Mouse (Mus musculus) CH12.LX (cell line): ENCODE measurements around the gene Olfr612. TPM values are rescaled to one million over a fixed set of nuclear protein-coding genes. Genes with fewer than 3 reads are reported as not detected.
"Not testable (repeated sequence)": the region's sequence is repeated elsewhere in the genome, so short reads cannot be mapped to it uniquely, and the experiment has no call there.

Experiments used
- DNase-seq: peaks from one replicate; pipeline ENCODE4 v3.0.0-alpha.2; 2013; ENCODE audit errors: extremely low read depth
- H3K27ac ChIP-seq: 2 replicates; pipeline ENCODE4 v1.5.1; 2012; ENCODE audit warnings: low read depth, mild to moderate bottlenecking, control low read depth, moderate library complexity; ENCODE audit not compliant: insufficient read depth
- H3K27me3 ChIP-seq: replicated peaks from 2 replicates; pipeline ENCODE3; 2012; ENCODE audit warnings: inconsistent platforms
- H3K36me3 ChIP-seq, 2 experiments: replicated peaks in 1 of 2; 2 replicates each; pipeline versions ENCODE3 to v1.6.1; 2012; ENCODE audit warnings: inconsistent platforms in 1 of 2, low read length in 1 of 2, mild to moderate bottlenecking in 1 of 2, mixed read lengths in 1 of 2, moderate library complexity in 1 of 2; ENCODE audit not compliant: control insufficient read depth in 1 of 2, insufficient read depth in 1 of 2
- H3K4me1 ChIP-seq, 2 experiments: 2 replicates each; pipeline ENCODE4 v1.6.1; 2012; ENCODE audit warnings: inconsistent platforms in 1 of 2, moderate library complexity in 1 of 2; ENCODE audit not compliant: insufficient read depth in 2 of 2, control insufficient read depth in 1 of 2
- H3K4me2 ChIP-seq: 2 replicates; pipeline ENCODE4 v1.6.1; 2012; ENCODE audit warnings: low read depth, mild to moderate bottlenecking, control low read depth; ENCODE audit not compliant: poor library complexity, insufficient read depth, severe bottlenecking
- H3K4me3 ChIP-seq, 3 experiments: fragments of 150-350 bp in 1 of 3; sonication (generic) in 1 of 3; replicated peaks in 1 of 3; 2 replicates each; pipeline versions ENCODE3 to v1.5.1; 2011 to 2012; ENCODE audit warnings: low read depth in 2 of 3, low read length in 2 of 3, mild to moderate bottlenecking in 2 of 3, moderate library complexity in 2 of 3, control low read depth in 1 of 3, improper control_type of control experiment in 1 of 3, inconsistent platforms in 1 of 3, mixed read lengths in 1 of 3; ENCODE audit not compliant: poor library complexity in 1 of 3
- H3K79me2 ChIP-seq: replicated peaks from 2 replicates; pipeline ENCODE4 v1.6.1; 2012; ENCODE audit warnings: mild to moderate bottlenecking, moderate library complexity; ENCODE audit not compliant: control insufficient read depth, poor library complexity, insufficient read depth, severe bottlenecking; ENCODE audit errors: extremely low read depth
- H3K9ac ChIP-seq: 2 replicates; pipeline ENCODE4 v1.6.1; 2012; ENCODE audit warnings: low read depth, mild to moderate bottlenecking, control low read depth, moderate library complexity; ENCODE audit not compliant: insufficient read depth
- H3K9me3 ChIP-seq: replicated peaks from 2 replicates; pipeline ENCODE3; 2012; ENCODE audit warnings: low read length, inconsistent platforms, mixed read lengths
- BHLHE40 ChIP-seq: IDR thresholded peaks from 2 replicates; pipeline ENCODE4 v1.6.1; 2011; ENCODE audit warnings: mild to moderate bottlenecking, low read depth, low read length, improper control_type of control experiment
- CTCF ChIP-seq, 2 experiments: IDR thresholded peaks in 1 of 2; conservative IDR thresholded peaks in 1 of 2; 2 replicates each; pipeline ENCODE4 v1.5.1; 2011 to 2012; ENCODE audit warnings: low read depth in 2 of 2, low read length in 2 of 2, improper control_type of control experiment in 1 of 2, inconsistent platforms in 1 of 2, mild to moderate bottlenecking in 1 of 2, moderate library complexity in 1 of 2
- E2F4 ChIP-seq: IDR thresholded peaks from 2 replicates; pipeline ENCODE4 v1.6.1; 2011; ENCODE audit warnings: low read depth, low read length, improper control_type of control experiment; ENCODE audit not compliant: insufficient replicate concordance
- ETS1 ChIP-seq: conservative IDR thresholded peaks from 2 replicates; pipeline ENCODE4 v1.6.1; 2012; ENCODE audit warnings: low read depth, mild to moderate bottlenecking, inconsistent platforms, low read length, improper control_type of control experiment, moderate library complexity
- MAFK ChIP-seq: IDR thresholded peaks from 2 replicates; pipeline ENCODE4 v1.6.1; 2011; ENCODE audit warnings: low read length, improper control_type of control experiment; ENCODE audit not compliant: insufficient replicate concordance
- MAX ChIP-seq: IDR thresholded peaks from 2 replicates; pipeline ENCODE4 v1.6.1; 2011; ENCODE audit warnings: low read length, improper control_type of control experiment
- MEF2A ChIP-seq: IDR thresholded peaks from 2 replicates; pipeline ENCODE4 v1.6.1; 2014; ENCODE audit warnings: low read depth, mild to moderate bottlenecking, inconsistent platforms, low read length, improper control_type of control experiment, borderline replicate concordance
- POLR2A ChIP-seq: IDR thresholded peaks from 2 replicates; pipeline ENCODE4 v1.6.1; 2011; ENCODE audit warnings: low read depth, mild to moderate bottlenecking, improper control_type of control experiment, low read length
- TBP ChIP-seq: conservative IDR thresholded peaks from 2 replicates; pipeline ENCODE4 v1.6.1; 2011; ENCODE audit warnings: low read depth, low read length, improper control_type of control experiment
- dilution Hi-C: fragments of 300-500 bp; cut with MboI; formaldehyde crosslinking; loops from 2 replicates; pipeline ENCODE4 v1.14.3; 2020; ENCODE audit warnings: low sequenced_read_pairs; ENCODE audit not compliant: extremely low pct_unique_long_range_greater_than_20kb, extremely low pct_ligation_motif_present
- in situ Hi-C: fragments of 300-500 bp; cut with MboI; formaldehyde crosslinking; loops from 3 replicates; pipeline ENCODE4 v1.14.3; 2019; ENCODE audit warnings: low sequenced_read_pairs, low pct_ligation_motif_present, low pct_unique_long_range_greater_than_20kb, mixed read lengths
- polyA plus RNA-seq: library from polyadenylated mRNA; unstranded; fragments of >175 nt; gene quantifications from 2 replicates; pipeline ENCODE4 v1.2.1, GENCODE M21; 2012; ENCODE audit warnings: low read depth; ENCODE audit not compliant: insufficient read length
- total RNA-seq, 2 experiments: library from RNA; depleted of rRNA; stranded (reverse); fragments of 300-350 nt in 1 of 2; fragments of >200 nt in 1 of 2; gene quantifications; 2 replicates each; pipeline ENCODE4 v1.2.3; 2012 to 2014

Gene Olfr612
- not detected in 2 replicates for total RNA-seq (2012; rRNA removed)
- total RNA-seq (2014; rRNA removed), result not detected in 2 replicates
- polyA plus RNA-seq, result not detected in 2 replicates

GRCm38 (mm10) chr7:103542617-103543016, at the start of gene Olfr612:
Gene Olfr612 (minus strand): TSS chr7:103542717.
- H3K9me3 ChIP-seq, H3K27ac ChIP-seq, H3K27me3 ChIP-seq, in situ Hi-C loops, H3K36me3 ChIP-seq, H3K79me2 ChIP-seq, DNase-seq, H3K4me3 ChIP-seq, dilution Hi-C loops, H3K4me1 ChIP-seq, H3K9ac ChIP-seq, H3K4me2 ChIP-seq: not testable (repeated sequence)

- no peaks in the 10 kb centered on the region for H3K36me3 ChIP-seq
- no peak within 1 kb of the TSS for H3K4me3 ChIP-seq
- no peak within 1 kb of the TSS for H3K27ac ChIP-seq
- H3K79me2 ChIP-seq, result no peaks in the 10 kb centered on the region
- no peak within 1 kb of the TSS for H3K9ac ChIP-seq
- DNase-seq, result no peak
- no peak within 1 kb of the TSS for H3K4me2 ChIP-seq
- H3K4me1 ChIP-seq, result no peaks in the 10 kb centered on the region
- in situ Hi-C loops (no loop called here), dilution Hi-C loops (no loop called here)
- H3K27me3 ChIP-seq, result no peaks in the 10 kb centered on the region
- H3K9me3 ChIP-seq, result no peaks in the 10 kb centered on the region
- TF ChIP-seq POLR2A (no peak), TBP (no peak), MAFK (no peak), E2F4 (no peak), MAX (no peak)
Observed at GRCm38 (mm10) chr7:103589803-103590202, 47.3 kb upstream of the Olfr612 start, which contains the start of gene Olfr618. Gene Olfr618 (plus strand): TSS chr7:103590103.

- H3K79me2 ChIP-seq, result no peaks in the 10 kb centered on the region
- in situ Hi-C loops (no loop called here), dilution Hi-C loops (no loop called here)
- no peaks in the 10 kb centered on the region for H3K36me3 ChIP-seq
- no peak within 1 kb of the TSS for H3K4me2 ChIP-seq
- H3K27me3 ChIP-seq, result no peaks in the 10 kb centered on the region
- H3K27ac ChIP-seq, result no peak within 1 kb of the TSS
- no peak for DNase-seq
- no peak within 1 kb of the TSS for H3K9ac ChIP-seq
- no peaks in the 10 kb centered on the region for H3K4me1 ChIP-seq
- TF ChIP-seq TBP (no peak), BHLHE40 (no peak), MEF2A (no peak), ETS1 (no peak), MAX (no peak), CTCF (conservative IDR thresholded peaks at IDR 0.05 in 1 of 2, IDR thresholded peaks at IDR 0.05 in 1 of 2; ENCODE audit: low read depth in 2 of 2, low read length in 2 of 2) (no peak)
- H3K9me3 ChIP-seq, result no peaks in the 10 kb centered on the region
- H3K4me3 ChIP-seq, result no peak within 1 kb of the TSS
Observed at GRCm38 (mm10) chr7:103572761-103573160, 30.2 kb upstream of the Olfr612 start, which contains the start of gene Olfr617. Gene Olfr617 (plus strand): TSS chr7:103573061.
